Mouse (Mus musculus): ENCODE data around the gene Hist1h1e. TPM values are rescaled to one million over a fixed set of nuclear protein-coding genes. Genes with fewer than 3 reads are reported as not detected.
"Not testable (repeated sequence)": the region's sequence is repeated elsewhere in the genome, so short reads cannot be mapped to it uniquely, and the experiment has no call there.

Hist1h1e gene
- polyA plus RNA-seq, 1 experiment = 2.4 TPM

DNA sequence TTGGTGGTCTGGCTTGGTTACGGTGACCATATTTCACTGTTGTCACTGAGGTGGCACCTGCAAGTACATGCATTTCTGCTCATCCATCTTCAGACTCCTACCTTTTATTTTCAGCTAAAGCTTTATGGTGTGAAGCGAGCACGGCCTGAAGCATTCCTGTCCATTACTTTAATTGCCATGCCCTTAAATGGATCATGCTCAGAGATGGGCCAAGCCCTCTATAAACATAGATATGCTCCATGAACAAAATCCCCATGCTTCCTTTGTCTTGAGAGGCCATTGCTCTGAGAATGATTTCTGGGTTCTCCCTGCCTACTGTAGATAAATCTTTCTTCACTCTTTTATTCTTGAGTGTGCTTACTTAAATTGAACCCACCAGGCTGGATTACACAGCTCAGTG, 17.9 kb downstream of the Hist1h1e start:
- Histone ChIP-seq H3K27ac (ENCODE audit: insufficient read depth, low read depth, low read length) (no peak overlapping the region), H3K4me1 (ENCODE audit: control insufficient read depth, insufficient read depth, insufficient read length, low read length) (no peaks in the 10 kb centered on the region), H3K4me3 (ENCODE audit: low read depth, low read length) (no peak overlapping the region), H3K36me3 (ENCODE audit: control insufficient read depth, insufficient read depth, low read length) (no peaks in the 10 kb centered on the region), H3K27me3 (ENCODE audit: control insufficient read depth, insufficient read depth, low read length) (no peaks in the 10 kb centered on the region)
- TF ChIP-seq CTCF (IDR thresholded peaks at IDR 0.05; ENCODE audit: extremely low read depth, insufficient read length, insufficient replicate concordance, low read depth, low read length) (no peak), POLR2A (IDR thresholded peaks at IDR 0.05; ENCODE audit: low read depth, low read length) (no peak)
- 85% methylated on average over 3 of the region's 3 CpGs for WGBS

DNA sequence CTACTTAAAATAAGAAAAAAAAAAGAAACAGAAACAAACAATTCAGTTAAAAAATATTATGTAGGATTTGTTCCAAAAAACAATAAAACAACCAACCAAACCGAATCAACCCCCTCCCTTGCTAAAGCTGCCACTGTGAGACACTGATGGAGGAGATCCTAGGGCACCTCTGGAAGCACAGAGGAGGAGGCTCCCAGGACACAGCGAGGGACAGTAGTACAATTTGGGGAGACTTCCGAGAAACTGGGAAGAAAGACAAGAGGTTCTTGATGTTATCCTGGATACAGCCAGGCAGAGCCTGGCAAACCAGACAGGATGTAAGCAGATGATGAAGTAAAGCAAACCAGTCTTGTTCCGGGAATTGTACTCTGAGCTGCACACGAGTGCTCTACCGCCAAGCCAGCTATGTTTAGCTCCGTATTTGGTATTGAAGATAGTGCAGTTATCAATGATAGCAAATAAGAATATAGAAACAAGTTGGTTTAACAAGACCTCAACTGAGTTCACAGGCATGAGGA, 19.1 kb downstream of the Hist1h1e start:
- 68% methylated on average over 7 of the region's 7 CpGs for WGBS
- H3K36me3 ChIP-seq (ENCODE audit: control insufficient read depth, insufficient read depth, low read length) = no peaks in the 10 kb centered on the region
- H3K4me3 ChIP-seq (ENCODE audit: low read depth, low read length) = no peak overlapping the region
- H3K4me1 ChIP-seq (ENCODE audit: control insufficient read depth, insufficient read depth, insufficient read length, low read length) = no peaks in the 10 kb centered on the region
- no peaks in the 10 kb centered on the region for H3K27me3 ChIP-seq (ENCODE audit: control insufficient read depth, insufficient read depth, low read length)
- TF ChIP-seq CTCF (IDR thresholded peaks at IDR 0.05; ENCODE audit: extremely low read depth, insufficient read length, insufficient replicate concordance, low read depth, low read length) = no peak
- TF ChIP-seq POLR2A (IDR thresholded peaks at IDR 0.05; ENCODE audit: low read depth, low read length) = no peak
- H3K27ac ChIP-seq (ENCODE audit: insufficient read depth, low read depth, low read length) = no peak overlapping the region

DNA sequence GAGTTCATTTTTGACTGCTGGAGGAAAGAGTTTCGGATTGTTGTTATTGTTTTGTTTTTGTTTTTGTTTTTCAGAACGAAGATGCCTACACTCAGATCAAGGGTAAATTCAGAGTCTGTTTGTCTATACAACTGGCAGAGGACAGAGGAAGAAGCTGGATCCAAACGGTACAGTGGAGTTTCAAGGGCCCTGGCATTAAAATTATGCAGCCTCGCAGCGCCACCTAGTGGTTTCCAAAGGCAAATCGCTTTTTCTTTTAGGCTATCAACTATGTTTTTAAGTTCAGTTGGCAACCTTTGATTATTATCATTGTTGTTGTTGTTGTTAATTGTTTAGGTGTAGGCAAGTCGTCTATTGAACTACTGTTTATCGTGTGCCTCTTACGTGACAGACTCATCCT, 24.4 kb downstream of the Hist1h1e start:
- Histone ChIP-seq H3K4me3 (ENCODE audit: low read depth, low read length) (no peak overlapping the region), H3K27me3 (ENCODE audit: control insufficient read depth, insufficient read depth, low read length) (no peaks in the 10 kb centered on the region), H3K36me3 (ENCODE audit: control insufficient read depth, insufficient read depth, low read length) (no peaks in the 10 kb centered on the region), H3K27ac (ENCODE audit: insufficient read depth, low read depth, low read length) (no peak overlapping the region), H3K4me1 (ENCODE audit: control insufficient read depth, insufficient read depth, insufficient read length, low read length) (peaks cover 9% of the 10 kb centered on the region; the same call in 1 of the 2 replicates)
- WGBS = 7% methylated on average over 9 of the region's 9 CpGs
- TF ChIP-seq CTCF (IDR thresholded peaks at IDR 0.05; ENCODE audit: extremely low read depth, insufficient read length, insufficient replicate concordance, low read depth, low read length) = peak; percentile 64; the same call in 1 of the 2 replicates
- TF ChIP-seq POLR2A (IDR thresholded peaks at IDR 0.05; ENCODE audit: low read depth, low read length) = no peak

DNA sequence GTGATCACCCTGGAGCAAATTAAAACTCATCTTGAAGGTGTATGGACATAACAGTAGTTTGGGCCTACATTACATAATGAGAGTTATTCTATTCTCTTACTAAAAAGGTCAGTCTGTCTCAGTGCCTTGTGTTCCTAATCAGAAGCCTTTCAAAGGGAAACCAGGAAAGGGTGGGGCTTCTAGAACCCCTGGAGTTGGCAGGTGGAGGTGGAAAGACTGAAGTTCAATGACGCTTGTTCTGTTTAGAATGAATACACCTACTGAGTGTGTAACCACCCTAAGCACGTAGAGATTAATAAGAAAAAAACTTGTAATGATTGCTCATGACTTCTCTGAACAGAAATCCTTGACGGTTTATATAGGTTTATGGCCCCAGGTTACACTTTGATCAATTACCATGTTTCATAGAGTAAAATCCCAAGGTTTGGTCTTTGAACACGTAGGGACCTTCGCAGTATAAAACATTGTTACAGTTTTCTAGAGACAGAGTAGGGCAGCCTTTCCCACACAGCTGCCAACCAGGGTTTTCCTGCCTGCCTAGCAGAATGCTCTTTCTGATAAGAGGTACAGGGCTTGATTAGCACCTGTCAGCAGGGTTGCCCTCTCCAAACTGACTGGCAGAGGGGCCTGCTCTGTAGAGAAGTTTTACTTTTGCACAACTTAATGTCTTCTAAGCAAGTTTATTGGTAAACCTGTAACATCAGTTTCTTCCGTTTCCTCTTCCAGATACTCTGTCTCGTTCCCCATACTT, 26.6 kb downstream of the Hist1h1e start:
- no peaks in the 10 kb centered on the region for H3K27me3 ChIP-seq (ENCODE audit: control insufficient read depth, insufficient read depth, low read length)
- H3K4me1 ChIP-seq (ENCODE audit: control insufficient read depth, insufficient read depth, insufficient read length, low read length) = peaks cover 10% of the 10 kb centered on the region; the same call in 1 of the 2 replicates
- no peak overlapping the region for H3K4me3 ChIP-seq (ENCODE audit: low read depth, low read length)
- WGBS = 33% methylated on average over 7 of the region's 7 CpGs
- TF ChIP-seq POLR2A (IDR thresholded peaks at IDR 0.05; ENCODE audit: low read depth, low read length) (no peak), CTCF (IDR thresholded peaks at IDR 0.05; ENCODE audit: extremely low read depth, insufficient read length, insufficient replicate concordance, low read depth, low read length) (no peak)
- H3K36me3 ChIP-seq (ENCODE audit: control insufficient read depth, insufficient read depth, low read length) = no peaks in the 10 kb centered on the region
- peak overlapping the region; percentile 73 for H3K27ac ChIP-seq (ENCODE audit: insufficient read depth, low read depth, low read length)

DNA sequence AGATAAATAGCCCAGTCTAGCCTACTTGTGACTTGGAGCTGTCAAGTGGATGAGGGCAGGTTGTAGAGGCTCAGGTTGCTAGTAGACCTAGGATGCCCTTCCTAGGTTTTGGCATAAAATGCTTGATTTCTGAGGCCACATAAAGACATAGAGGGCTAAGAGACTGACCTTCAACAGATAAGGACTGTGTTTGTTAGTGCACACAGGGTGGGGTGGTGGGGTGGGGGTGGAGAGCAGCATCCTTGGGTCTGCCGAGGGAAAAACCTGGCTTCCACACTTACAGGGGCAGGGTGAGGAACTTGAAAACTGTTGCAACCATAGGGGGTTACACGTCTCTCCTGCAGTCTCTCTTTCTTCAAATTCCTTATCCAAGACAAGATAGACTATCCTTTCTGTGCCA, 27.2 kb downstream of the Hist1h1e start:
- Histone ChIP-seq H3K27me3 (ENCODE audit: control insufficient read depth, insufficient read depth, low read length) (no peaks in the 10 kb centered on the region), H3K27ac (ENCODE audit: insufficient read depth, low read depth, low read length) (0 out of 2 replicates have a peak overlapping the region, but pooled peaks have one; percentile 12), H3K4me3 (ENCODE audit: low read depth, low read length) (no peak overlapping the region), H3K4me1 (ENCODE audit: control insufficient read depth, insufficient read depth, insufficient read length, low read length) (peaks cover 10% of the 10 kb centered on the region; the same call in 1 of the 2 replicates), H3K36me3 (ENCODE audit: control insufficient read depth, insufficient read depth, low read length) (no peaks in the 10 kb centered on the region)
- TF ChIP-seq POLR2A (IDR thresholded peaks at IDR 0.05; ENCODE audit: low read depth, low read length) (no peak), CTCF (IDR thresholded peaks at IDR 0.05; ENCODE audit: extremely low read depth, insufficient read length, insufficient replicate concordance, low read depth, low read length) (no peak)
- WGBS = 29% methylated on average over 2 of the region's 2 CpGs

DNA sequence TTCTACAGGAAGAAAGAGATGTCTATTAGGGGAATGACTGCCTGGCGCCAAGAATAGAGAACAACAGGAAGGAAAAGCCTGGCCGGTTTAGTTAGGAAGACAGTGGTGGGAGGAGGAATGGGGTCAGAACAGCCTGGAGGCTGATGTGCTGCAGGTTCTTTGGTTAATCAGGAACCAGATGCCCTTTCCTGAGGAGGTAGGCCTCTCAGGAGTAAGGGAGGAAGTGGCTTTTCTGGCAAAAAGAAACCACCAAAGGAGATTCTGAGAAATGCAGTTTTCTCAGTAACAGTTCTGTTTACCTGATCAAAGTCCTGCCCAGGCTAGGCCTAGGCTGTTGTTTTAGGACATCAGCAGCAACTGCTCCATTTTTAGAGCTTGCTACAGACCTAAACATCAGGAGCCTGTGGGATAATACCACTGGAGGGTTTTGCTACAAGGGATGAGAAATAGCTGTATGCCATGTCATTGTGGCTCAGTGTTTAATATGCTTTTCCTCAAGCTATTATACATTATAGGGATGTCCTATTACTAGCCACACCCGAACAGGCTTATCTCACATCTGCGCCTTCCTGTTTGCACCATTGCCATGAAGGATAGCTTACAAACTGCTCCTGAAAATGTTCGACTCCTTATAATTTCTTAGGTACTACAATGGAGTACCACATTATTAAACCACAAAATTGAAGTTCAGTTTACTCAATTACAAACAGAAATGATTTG, 29.1 kb downstream of the Hist1h1e start:
- Histone ChIP-seq H3K4me3 (ENCODE audit: low read depth, low read length) (no peak overlapping the region), H3K27me3 (ENCODE audit: control insufficient read depth, insufficient read depth, low read length) (no peaks in the 10 kb centered on the region), H3K36me3 (ENCODE audit: control insufficient read depth, insufficient read depth, low read length) (no peaks in the 10 kb centered on the region), H3K27ac (ENCODE audit: insufficient read depth, low read depth, low read length) (peak overlapping the region; percentile 77), H3K4me1 (ENCODE audit: control insufficient read depth, insufficient read depth, insufficient read length, low read length) (peaks cover 10% of the 10 kb centered on the region; the same call in 1 of the 2 replicates)
- 15% methylated on average over 5 of the region's 5 CpGs for WGBS
- TF ChIP-seq CTCF (IDR thresholded peaks at IDR 0.05; ENCODE audit: extremely low read depth, insufficient read length, insufficient replicate concordance, low read depth, low read length) (no peak), POLR2A (IDR thresholded peaks at IDR 0.05; ENCODE audit: low read depth, low read length) (no peak)

DNA sequence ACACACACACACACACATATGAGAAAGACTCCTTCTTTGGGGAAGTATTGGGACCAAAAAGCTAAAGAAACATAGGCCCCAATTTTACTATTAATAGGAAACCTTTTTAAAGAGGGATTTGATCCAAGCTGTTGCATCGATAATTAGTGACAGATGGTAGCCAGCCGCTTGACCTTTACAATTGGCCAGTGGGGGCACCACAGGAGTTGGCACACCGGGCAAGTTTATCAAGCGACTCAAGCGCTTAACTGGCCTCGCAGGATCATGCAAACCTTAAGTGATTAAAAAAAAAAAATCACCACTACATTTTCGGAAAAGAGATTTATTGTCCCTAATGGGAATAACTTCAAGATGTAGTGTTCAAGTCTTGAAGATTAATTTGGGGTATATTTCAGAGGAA, 29.7 kb downstream of the Hist1h1e start:
- Histone ChIP-seq H3K4me3 (ENCODE audit: low read depth, low read length) (no peak overlapping the region), H3K4me1 (ENCODE audit: control insufficient read depth, insufficient read depth, insufficient read length, low read length) (peaks cover 10% of the 10 kb centered on the region; the same call in 1 of the 2 replicates), H3K36me3 (ENCODE audit: control insufficient read depth, insufficient read depth, low read length) (no peaks in the 10 kb centered on the region), H3K27ac (ENCODE audit: insufficient read depth, low read depth, low read length) (0 out of 2 replicates have a peak overlapping the region, but pooled peaks have one; percentile 77), H3K27me3 (ENCODE audit: control insufficient read depth, insufficient read depth, low read length) (no peaks in the 10 kb centered on the region)
- WGBS = 42% methylated on average over 7 of the region's 7 CpGs
- no peak for TF ChIP-seq POLR2A (IDR thresholded peaks at IDR 0.05; ENCODE audit: low read depth, low read length)

DNA sequence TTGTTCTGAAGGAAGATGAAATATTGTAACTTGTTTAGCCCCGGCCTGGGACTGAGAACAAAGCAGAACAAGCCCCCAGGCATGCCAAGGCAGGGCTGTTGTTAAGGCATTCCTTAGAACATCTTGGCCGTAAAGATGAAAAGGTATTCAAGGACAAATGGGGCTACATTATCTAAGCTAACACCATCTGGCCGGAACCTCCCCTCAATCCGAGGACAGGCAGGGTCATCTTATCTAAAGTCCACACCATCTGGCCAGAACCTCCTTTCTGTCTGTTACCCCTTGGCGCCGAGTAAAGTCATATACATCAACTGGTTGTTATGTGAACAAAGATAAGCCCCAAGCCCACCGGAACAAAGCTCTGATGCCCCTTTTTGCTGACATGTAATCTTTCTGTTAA, 30.5 kb downstream of the Hist1h1e start:
- not testable (repeated sequence) for H3K27me3 ChIP-seq (ENCODE audit: control insufficient read depth, insufficient read depth, low read length); H3K4me1 ChIP-seq (ENCODE audit: control insufficient read depth, insufficient read depth, insufficient read length, low read length); H3K36me3 ChIP-seq (ENCODE audit: control insufficient read depth, insufficient read depth, low read length); H3K27ac ChIP-seq (ENCODE audit: insufficient read depth, low read depth, low read length); H3K4me3 ChIP-seq (ENCODE audit: low read depth, low read length)
- WGBS = 78% methylated on average over 7 of the region's 7 CpGs
